Mouse (Mus musculus) kidney, adult 18-20 months (tissue): ENCODE data around the gene Rab11fip3.

Experiments used
- DNase-seq: peaks from one replicate; pipeline ENCODE4 v3.0.0; 2021

Rab11fip3 gene

DNA sequence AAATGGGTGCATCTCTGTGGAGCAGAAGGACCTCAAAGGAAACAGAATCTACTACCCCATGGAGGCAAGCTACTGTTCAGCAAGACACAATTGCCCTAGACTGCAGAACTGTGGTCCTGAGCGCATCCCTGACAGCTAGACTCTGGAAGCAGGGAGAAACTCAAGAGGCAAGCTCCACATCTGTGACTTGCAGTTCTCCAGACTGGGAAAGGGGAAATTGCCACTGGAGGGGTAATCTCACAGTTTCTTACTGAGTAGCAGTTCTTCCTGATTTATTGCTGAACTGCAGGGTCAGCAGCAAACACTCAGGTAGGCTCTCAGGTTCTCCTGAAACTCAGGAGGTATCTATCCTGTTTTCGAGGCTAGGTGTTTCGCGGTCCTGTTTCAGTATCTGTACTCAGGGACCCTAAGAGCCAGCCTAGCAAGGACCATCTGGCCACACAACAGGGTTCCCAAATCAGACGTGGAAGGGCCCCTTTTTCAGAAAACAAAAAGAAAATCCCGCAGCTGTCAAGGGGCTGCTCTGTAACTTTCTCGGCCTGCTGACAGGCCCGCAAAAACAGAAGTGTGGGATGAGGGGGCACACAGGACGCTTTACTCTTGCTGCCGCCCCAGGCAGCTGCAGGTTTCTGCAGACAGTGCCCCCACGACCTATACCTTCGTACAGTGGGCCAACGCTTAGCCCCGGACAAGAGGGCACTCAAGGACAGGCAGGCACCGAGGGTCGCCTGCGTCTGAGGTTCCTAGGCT is 84.6 kb downstream of the Rab11fip3 start:
- DNase-seq = no peak

DNA sequence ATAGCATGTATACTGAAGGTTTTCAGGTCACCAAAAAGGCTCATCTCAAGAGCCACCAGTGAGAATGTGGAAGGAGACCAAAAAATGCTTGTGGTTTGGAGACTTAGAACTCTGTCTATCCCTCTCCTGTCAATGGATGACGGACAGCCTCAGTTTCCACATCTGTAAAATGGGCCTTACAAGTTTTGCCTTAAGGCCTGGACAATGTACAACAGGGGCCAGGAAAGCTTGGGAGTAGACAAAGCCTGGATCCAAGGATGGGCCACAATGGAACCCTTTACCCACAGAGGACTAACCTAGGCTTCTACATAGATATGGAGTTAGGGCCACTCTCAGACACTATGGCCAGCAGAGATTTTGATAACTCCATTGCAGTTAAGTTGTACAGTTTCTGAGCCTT is 85.3 kb downstream of the Rab11fip3 start:
- DNase-seq = no peak

DNA sequence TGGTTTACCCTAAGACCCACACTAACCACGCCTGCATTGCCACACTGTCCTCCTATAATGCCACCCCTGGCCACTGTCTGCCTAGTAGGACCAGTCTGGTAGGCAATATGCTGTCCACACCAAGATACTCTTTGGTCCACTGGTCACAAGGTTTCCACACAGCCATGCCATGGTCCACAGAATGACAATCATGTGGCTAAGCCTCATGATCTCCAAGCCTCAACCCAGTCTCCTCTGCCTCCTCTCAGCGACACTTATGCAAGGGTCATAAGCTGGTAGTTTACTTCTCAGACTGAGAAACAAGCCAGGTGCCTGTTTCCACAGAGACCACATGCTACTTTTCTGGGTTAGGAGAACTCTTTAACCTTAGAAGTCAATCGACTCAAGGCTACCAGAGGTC is 86.4 kb downstream of the Rab11fip3 start:
- DNase-seq = no peak

DNA sequence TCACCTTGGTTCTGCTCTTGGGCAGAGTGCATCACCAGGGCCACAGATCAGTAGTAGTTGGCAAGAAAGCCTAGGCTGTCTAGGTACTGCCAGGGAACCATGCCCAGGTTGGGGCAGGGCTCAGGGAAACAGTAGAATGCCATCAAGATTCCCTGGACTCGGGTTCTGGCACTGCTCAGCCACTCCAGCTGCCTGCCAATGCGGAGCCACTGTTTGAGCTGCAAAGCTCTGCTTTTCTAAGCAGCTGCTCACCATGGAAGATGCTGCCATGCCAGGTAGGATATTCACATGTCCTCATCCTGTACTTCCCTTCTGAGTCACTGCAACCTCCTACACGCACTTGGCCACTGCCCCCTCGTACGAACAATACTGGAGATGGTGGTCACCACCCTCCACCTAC is 88.5 kb downstream of the Rab11fip3 start:
- DNase-seq = peak; percentile 54

DNA sequence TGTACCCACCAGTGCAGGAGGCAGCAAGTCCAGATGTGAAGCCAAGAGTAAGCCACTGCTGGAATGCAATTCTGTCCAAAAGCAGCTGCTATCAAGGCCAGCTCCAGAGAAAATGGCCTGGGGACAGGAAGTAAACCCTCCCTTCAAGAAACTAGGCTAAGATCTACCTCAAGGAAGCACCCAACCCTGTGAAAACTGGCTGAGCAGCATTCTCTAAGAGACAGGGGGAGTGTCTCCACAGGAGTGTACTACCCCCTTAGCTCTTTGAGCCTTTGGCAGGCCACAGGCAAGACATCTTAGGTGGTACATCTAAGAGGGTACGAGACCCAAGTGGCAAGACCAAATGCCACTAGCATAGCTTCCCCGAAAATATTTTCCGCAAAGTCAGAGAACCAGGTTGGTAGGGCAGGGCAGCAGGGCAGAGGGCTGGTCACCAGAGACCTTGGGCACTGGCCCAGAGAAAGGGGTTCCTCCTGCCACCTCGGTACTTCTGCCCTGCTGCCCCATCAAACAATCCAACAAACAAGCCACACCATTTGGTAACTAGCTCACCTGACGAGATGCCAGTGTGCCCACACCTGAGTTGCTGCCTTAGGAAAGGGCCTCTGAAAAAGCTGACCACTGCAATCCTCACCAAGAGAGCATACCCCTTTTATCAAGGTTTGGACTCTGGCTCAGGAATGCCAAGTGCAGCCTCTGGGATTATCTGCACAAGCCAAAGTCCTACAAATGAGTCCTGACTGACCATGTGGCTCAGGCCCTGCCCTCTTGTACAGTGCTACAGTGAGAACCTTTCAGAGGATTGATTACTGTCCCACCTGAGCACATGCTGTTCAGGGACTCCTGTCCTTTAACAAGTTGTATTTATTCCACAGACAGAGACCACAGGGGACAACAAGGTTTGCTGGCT is 89.3 kb downstream of the Rab11fip3 start:
- DNase-seq = no peak

DNA sequence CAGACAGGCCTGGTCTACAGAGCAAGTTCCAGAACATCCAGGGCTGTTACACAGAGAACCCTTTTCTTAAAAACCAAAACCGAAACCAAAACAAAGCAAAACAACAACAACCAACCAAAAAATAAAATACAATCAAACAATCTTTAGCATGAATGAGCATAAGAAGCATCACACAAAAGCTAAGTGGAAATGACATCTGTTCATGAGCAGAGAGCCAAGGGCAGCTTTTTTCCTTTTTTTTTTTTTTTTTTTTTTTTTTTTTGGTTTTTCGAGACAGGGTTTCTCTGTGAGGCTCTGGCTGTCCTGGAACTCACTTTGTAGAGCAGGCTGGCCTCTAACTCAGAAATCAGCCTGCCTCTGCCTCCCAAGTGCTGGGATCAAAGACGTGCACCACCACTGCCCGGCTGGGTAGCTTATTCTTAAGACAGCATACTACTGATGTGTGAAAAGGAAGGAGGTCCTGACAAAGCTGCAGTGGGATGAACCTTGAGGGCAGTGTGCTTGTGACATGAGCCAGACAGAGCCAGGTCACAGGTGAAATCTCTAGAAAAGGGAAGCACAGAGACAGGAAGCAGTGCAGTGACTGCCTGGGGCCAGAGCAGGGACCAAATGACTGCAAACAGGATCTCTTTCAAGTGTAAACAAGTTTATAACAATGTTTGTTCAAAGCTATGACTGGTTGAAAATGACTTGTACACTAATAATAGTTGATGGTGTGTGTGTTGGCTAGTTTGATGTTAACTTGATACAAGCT is 98.2 kb downstream of the Rab11fip3 start:
- DNase-seq = no peak

DNA sequence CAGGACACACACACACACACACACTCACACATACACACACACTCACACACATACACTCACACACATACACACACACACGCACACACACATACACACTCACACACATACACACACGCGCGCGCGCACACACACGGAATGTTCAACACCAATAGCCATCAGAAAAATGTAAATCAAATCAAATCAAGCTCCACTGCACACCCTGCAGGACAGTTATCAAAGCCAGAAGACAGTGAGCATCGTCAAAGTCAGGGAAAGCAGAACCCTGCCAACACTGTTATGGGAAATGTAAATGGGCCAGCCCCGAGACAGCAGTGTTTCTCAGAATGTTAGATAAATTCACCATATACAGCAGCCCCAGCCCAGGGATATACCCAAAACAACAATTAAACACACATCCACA is 98.9 kb downstream of the Rab11fip3 start:
- DNase-seq = no peak

DNA sequence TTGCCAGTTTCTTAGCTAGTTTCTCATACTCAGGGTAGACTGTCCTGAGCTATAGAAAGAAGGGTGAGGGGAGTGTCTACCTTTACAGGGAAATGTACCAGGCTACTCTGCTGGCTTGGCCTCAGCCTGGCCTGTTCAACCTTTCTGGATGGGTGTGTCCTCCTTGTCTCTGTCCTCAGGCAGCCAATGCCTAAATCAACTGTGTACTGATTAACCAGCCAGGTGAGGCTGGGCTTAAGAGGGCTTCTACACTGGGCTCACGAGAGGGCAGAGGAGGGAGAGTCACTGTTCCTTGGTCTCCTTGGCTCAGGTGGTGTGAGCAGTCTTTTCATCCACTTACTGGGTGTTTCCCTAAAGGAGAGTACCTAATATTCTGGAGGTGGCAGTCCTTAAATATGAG is 101.2 kb downstream of the Rab11fip3 start:
- peak; percentile 59 for DNase-seq

DNA sequence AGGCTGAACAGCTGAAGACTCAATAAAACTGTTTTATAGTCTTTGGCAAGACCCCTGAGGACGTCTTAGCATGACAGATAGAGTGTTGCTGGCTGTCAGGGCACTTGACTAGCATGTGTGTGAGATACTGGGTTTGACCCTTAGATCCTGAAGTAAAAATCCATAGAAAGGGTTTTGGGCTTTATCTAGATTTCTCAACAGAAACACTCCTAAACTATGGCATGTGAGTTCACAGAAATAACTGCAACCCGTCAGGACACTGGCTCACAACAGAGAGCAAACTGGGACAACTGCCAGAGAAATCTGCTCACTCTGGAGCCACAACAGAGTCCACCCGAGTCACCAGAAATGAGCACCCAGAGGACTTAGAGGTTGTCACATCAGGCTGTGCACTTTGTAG is 101.7 kb downstream of the Rab11fip3 start:
- no peak for DNase-seq

DNA sequence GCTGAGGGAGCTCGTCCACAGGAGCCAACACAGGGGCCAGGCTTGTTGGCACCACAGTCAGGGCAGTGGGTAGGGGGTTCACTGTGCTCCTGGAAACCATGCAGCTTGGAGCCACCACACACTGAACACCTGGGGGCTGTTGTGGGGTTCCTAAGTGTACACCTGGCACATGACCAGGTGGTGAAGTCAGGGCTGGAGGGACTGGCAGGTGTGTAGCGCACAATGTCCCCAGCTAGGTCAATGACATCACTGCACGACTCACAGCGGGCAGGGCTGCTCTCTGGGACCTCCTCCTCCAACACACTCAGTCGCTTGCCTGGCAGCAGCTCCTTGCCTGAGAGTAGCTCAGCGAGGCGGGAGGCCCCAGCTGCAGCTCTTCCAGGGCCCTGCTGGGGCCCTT is 105.1 kb downstream of the Rab11fip3 start:
- no peak for DNase-seq

DNA sequence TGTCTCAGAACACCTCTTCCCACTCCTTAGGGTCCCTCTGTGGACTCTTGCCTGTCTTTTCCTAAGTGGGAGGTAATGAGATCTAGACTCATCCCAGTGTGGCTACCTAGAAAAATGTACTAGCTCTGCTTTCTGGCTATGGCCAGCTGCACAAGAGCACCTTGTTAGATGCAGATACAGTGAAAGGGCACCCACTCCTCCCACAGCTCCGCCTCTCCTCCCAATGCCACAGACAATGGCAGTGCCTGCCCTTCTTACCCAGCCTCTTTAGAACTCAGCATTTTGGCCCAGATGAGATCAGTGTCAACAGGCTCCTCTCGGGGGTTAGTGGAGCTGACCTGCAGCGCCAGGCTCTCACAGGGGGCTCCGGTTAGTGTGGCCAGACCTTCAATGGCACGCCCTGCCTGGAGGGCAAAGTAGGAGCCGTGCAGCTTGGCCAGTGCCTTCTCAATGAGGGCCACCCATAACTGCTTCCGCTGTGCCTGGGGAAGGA is 106.9 kb downstream of the Rab11fip3 start:
- no peak for DNase-seq

DNA sequence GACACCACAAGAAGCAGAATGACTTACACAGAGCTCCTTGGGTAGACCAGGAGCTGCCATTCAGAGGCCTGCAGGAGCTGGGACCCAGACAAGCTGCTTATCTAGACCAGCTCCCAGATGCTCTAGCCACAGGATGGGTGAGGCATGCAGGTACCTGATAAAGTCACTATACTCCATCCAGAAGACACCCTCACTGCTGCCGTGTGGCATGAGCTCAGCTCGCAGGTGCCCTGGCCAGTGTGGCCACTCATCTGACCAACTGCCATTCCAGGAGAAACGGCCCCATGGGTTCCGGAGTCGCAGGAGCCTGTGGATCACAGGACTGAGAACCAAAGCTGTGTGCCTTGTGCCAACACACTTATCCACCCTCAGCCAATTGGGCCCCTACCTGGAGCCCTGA is 107.8 kb downstream of the Rab11fip3 start:
- DNase-seq = no peak

DNA sequence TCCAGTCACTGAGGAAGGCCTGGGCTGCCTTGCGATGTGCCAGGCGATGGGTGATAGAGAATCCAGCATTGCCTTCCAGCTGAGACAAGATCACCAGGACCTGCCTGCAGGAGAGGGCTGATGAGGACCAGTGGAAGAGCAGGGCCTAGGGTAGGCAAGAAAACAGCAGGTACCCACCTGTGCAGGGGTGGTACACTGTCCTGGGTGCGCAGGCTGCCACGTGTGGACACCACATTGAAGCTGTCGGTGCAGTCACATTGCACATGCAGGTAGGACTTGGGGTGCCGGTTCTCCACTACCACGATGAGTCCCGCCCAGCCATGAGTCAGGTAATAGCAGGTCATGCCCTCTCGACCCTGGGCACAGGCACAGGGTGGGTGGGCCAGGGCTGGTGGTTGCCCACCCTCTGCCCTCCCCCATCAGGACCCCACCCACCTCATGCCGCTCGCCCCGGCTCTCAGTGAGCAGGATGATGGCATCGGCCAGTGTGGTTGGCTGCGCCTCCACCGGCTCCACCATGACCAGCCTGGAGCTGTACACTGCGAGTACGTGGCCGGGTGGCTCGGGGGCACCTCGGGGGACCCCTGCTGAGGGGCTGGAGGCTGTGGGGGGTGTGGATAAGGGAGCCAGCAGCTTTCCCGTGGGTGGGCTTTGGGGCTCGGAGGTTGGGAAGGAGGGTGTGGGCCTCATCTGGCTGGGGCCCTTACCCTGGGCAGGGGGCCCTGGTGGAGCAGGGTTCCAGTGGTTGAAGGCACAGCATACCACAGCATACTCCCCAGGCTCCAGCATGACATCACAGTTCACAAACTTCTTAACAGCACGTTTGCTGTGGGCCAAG is 109.5 kb downstream of the Rab11fip3 start:
- no peak for DNase-seq

DNA sequence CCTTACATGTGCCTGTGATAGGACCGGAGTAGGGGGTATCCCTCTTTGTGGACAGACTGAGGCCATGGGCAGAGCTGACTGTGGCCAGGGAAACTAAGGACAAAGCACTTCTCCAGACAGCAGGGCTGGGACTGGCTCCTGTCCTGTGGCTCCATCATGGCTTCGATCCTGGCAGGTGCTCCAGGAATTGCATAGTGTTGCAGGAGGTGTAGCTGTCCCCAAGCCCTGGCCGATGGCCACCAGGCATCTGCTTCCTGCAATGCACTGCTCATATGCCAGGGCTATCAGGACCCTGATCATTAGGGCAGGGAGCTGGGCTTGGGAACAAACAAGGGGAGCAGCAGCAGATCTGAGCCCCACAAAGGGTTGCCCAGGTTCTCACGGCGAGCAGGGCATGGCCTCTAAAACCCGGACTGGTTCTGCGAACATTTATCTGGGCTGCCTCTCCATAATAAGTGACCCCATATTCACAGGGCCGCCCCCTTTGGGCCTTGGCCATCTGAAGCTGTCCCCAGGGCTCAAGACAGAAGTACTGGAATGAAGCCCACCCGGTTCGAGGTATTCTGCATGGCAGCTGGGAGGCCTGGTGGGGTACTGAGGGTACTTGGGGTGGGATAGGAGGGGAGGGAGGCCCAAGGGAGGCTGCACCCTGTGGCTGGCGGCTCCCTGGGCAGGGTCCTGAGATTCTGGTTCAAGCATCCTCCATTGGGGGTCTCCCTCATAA is 110.4 kb downstream of the Rab11fip3 start:
- no peak for DNase-seq

DNA sequence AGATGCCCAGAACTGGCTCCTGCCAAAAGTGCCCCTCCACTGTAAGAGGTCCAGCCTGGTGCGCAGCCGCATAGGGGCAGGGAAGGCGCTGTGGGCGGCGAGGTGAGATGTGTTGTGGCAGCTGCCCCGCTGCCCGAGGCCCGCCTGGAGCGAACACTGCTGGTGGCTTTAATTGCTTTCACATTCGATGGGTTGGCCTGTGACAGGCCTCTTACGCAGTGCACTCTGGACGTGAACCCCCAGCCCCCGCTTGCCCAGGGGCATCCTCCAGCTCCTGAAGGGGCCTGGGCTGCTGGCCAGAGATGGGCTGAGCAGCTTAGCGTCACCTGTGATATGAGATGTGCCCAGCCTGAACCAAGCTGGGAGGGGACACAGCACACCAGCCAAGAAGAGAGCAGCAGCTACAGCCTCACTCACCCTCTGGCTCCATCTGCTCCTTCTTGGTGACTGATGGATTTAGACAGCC is 111.7 kb downstream of the Rab11fip3 start:
- DNase-seq = no peak

DNA sequence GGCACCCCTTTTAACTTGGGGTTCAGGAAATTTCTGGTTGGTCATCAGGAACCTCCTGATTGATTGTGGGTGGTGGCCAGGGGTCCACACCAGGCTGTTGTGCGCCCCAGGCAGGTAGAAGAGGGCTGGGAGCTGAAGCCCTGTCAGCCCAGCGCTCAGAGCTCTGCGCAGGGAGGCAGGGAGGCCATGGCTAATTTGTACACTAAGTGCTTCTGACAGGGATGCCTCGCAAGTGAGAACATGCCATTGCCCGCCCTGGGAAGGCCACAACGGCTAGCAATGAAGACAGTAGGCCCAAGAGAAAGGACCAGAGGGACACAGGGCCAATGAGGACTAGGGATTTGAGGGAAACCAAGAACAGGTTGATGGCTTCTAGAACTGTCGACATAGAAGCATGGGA is 112.7 kb downstream of the Rab11fip3 start:
- DNase-seq = no peak

DNA sequence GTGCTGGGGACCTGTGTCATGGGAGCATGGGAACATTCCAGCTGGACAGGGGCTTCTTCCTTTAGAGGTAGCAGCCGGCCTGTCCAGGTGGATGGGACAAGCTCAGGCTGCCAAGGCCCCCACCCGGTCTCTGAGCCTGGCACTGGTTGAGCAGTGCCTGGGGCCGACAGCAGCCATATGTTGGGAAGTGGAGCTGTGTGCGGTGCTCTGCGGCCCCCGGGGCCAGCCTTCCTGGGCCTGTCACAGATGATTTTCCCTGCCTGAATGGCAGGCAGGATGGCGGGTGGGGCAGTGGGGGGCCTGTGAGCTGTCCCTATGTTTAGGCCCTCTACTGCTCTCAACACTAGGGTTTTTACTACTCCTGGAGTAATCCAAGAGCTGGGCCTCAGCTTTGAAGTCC is 113.2 kb downstream of the Rab11fip3 start:
- no peak for DNase-seq

DNA sequence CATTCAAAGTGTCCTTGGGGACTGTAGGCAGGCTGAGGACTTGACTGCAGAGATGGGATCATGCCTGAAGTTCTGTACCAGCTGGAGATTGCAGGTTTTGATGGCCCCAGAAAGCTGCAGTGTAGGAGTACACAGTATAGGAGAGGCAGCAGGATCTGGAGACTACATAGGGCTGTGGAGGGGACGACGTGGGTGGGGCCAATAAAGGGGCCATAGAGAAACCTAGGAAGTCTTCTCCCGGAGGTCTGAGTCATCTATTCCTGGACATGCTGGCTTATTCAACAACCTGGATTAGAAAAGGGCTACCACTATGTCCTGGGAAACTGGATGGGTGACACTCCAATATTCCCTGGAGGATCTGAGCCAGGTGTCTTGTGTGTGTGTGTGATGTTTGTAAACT is 113.6 kb downstream of the Rab11fip3 start:
- DNase-seq = no peak

DNA sequence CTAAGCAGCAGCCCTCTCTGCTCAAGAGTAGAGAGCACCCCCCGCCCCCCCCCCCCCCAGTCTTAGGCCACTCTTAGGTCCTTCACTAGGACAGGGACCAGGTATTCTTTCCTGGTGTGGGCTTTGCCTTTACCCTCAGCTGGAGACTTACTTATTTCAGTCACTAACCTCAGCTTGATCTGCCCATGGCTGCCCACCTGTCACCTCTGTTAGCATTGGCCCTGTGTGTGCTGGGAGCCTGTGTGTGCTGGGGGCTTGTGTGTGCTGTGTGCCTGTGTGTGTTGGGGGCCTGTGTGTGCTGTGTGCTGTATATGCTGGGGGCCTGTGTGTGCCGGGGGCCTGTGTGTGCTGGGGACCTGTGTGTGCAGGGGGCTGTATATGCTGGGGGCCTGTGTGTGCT is 114.7 kb downstream of the Rab11fip3 start:
- DNase-seq = no peak

DNA sequence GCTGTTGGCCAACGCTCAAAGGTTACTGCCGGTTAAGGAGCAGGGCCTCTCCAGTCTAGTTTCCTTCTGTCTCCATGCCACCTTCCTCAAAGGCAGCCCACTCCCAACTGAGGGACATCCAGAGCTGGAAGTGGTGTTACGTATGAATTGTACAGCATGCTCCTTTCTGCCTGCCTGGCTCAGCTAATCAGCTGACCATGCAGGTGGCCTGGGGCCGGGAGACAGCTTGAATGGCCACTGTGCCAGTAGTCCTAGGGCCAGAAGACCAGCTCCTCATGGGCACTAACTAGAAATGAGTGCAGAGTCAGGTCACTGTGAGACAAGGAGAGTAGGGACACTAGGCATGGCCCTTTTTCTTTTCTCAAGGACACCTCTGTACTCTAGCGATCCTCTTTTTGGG is 116.2 kb downstream of the Rab11fip3 start:
- no peak for DNase-seq

DNA sequence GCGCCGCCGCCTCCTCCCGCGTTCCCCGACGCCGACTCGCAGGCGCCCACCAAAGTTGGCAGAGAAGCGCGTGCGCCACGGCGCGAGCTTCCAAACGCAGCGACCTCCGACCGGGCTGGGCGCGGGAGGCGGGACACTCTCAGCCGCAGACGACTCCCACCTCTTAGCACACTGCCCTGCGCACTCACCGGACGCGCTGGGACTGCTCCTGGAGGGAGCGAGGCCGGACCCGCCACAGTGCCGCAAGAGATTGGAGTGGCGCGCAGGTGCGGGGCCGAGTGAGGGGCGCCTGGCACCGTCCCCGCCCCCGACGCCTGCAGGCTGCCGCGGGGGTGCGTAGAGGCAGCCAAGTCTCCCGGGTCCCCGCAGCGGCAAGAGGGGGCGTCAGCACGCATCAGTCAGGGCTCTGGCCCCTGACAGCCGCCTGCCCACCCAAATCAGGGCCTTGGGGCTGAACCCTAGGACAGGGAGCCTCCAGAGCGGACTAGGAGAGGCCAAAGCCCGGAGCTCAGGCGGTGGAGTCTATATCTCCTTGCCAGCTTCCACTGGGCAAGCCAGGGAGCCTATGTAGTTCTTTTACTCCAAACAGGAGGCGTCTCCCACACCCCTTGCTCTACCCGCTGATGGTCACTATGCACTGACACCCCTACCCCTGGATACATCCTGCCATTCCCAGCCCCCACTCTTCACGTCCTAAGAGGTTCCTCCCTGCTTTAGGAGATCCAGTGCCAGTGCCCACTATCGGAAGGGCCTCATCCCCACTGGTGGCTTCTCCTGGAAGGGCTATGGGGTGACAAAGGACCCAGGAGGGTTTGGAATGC is 117.3 kb downstream of the Rab11fip3 start, which contains the start of gene A930017K11Rik:
Gene A930017K11Rik (minus strand): TSS at position 763 of the 821 bp plus-strand sequence.
- DNase-seq = no peak
